Mouse (Mus musculus) heart, embryonic 11.5 days (tissue): ENCODE data around the gene Myo10. TPM values are rescaled to one million over a fixed set of nuclear protein-coding genes. Genes with fewer than 3 reads are reported as not detected.

Experiments
- ATAC-seq: fragments of 200-750 bp; cut with Nextera tagmentation; replicated peaks from 2 replicates; pipeline ENCODE4 v1.8.0; 2017; ENCODE audit warnings: moderate library complexity; ENCODE audit not compliant: insufficient number of reproducible peaks, low FRiP score, low TSS enrichment
- H3K27ac ChIP-seq: fragments of 300-500 bp; sonication (generic); 2 replicates; pipeline ENCODE4 v1.5.1; 2014; ENCODE audit warnings: mild to moderate bottlenecking, low read depth, low read length
- H3K27me3 ChIP-seq: fragments of 300-500 bp; sonication (generic); 2 replicates; pipeline ENCODE4 v1.6.1; 2014; ENCODE audit warnings: mild to moderate bottlenecking, low read length, mixed read lengths; ENCODE audit not compliant: control insufficient read depth, insufficient read depth
- H3K36me3 ChIP-seq: fragments of 300-500 bp; sonication (generic); 2 replicates; pipeline ENCODE4 v1.6.1; 2014; ENCODE audit warnings: mild to moderate bottlenecking, low read length, moderate library complexity, mixed read lengths; ENCODE audit not compliant: control insufficient read depth, insufficient read depth
- H3K4me1 ChIP-seq: fragments of 300-500 bp; sonication (generic); 2 replicates; pipeline ENCODE4 v1.6.1; 2014; ENCODE audit warnings: low read length; ENCODE audit not compliant: control insufficient read depth, insufficient read depth
- H3K4me2 ChIP-seq: fragments of 300-500 bp; sonication (generic); 2 replicates; pipeline ENCODE4 v1.6.1; 2014; ENCODE audit warnings: mild to moderate bottlenecking, moderate library complexity
- H3K4me3 ChIP-seq: fragments of 300-500 bp; sonication (generic); 2 replicates; pipeline ENCODE4 v1.5.1; 2014; ENCODE audit warnings: low read depth, low read length
- H3K9ac ChIP-seq: fragments of 300-500 bp; sonication (generic); 2 replicates; pipeline ENCODE4 v1.6.1; 2014; ENCODE audit warnings: mild to moderate bottlenecking, low read depth, low read length, moderate library complexity
- H3K9me3 ChIP-seq: fragments of 300-500 bp; sonication (generic); replicated peaks from 2 replicates; pipeline ENCODE4 v1.6.1; 2016; ENCODE audit warnings: low read length; ENCODE audit not compliant: control insufficient read depth
- WGBS: fragments of 180-500 bp; shearing (Covaris S2); extraction: QIAGEN DNeasy Blood & Tissue Kit; methylation state at CpG from one replicate; pipeline ENCODE4 v1.1.7; 2014; ENCODE audit not compliant: insufficient replicate concordance; 5-methylcytosine and 5-hydroxymethylcytosine counted together
- polyA plus RNA-seq: library from polyadenylated mRNA; unstranded; fragments of >200 nt; fragmentation: Nextera tagmentation; extraction: Ambion mirVana; gene quantifications from 2 replicates; pipeline ENCODE4 v1.2.1, GENCODE M21; 2014

Gene Myo10
- polyA plus RNA-seq, 1 experiment from 2014 or later: 15.4 TPM

DNA sequence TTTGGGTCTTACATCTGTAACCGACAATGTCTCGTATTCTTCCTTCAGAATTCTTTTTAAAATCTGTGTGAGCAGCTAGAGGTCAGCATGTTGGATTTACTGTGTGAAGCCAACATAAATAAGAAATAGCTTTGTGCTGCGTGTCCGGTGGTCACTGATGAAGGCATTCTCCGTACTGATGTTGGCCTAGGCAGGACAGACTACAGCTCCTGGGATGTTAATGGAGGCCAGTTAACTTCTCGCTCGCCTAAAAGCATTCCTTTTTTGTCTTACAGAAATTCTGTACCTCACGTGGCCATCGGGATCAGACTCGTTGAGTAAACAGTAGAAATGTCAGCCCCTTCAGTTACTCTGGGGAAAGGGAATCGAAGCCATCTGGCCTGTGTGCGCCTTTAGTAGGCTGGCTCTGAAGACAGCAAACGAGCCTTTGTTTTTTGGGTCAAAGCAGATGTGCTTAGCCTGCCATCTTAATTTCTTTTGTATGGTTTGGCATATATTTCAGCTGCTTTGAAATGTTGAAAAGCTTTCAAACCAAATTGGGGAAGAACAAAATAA lies 60.7 kb downstream of the Myo10 start:
- Histone ChIP-seq H3K4me3 (no peak overlapping the region), H3K27ac (no peak overlapping the region), H3K27me3 (peaks cover 8% of the 10 kb centered on the region), H3K9ac (no peak overlapping the region), H3K9me3 (no peaks in the 10 kb centered on the region), H3K4me2 (no peak overlapping the region), H3K4me1 (peaks cover 21% of the 10 kb centered on the region), H3K36me3 (no peaks in the 10 kb centered on the region)
- 71% methylated on average over 13 of the region's 13 CpGs for WGBS
- no peak for ATAC-seq

DNA sequence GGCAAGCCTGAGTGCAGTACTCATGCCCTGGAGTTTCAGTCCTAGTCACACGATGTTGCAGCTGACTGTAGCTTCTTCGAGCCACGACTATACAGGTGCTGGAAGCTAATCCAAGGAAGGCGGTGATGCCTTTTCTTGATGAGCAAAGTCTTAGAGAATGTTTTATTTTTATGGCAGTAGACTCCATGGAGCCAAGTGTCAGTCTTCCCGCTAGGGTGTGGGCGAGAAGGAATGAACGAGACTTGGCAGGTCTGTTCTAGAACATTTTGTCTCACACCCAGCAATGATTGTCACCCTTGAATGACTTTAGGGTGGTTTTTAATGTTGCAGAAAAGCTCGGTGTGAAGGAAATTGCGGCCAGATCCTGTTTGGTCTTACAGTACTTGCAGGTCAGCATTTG lies 62.9 kb downstream of the Myo10 start:
- H3K4me3 ChIP-seq: no peak overlapping the region
- no peaks in the 10 kb centered on the region for H3K36me3 ChIP-seq
- no peak overlapping the region for H3K27ac ChIP-seq
- H3K4me2 ChIP-seq: no peak overlapping the region
- H3K9ac ChIP-seq: no peak overlapping the region
- WGBS: 82% methylated on average over 9 of the region's 9 CpGs
- no peak for ATAC-seq
- no peaks in the 10 kb centered on the region for H3K9me3 ChIP-seq
- peaks cover 11% of the 10 kb centered on the region for H3K4me1 ChIP-seq
- H3K27me3 ChIP-seq: no peaks in the 10 kb centered on the region

DNA sequence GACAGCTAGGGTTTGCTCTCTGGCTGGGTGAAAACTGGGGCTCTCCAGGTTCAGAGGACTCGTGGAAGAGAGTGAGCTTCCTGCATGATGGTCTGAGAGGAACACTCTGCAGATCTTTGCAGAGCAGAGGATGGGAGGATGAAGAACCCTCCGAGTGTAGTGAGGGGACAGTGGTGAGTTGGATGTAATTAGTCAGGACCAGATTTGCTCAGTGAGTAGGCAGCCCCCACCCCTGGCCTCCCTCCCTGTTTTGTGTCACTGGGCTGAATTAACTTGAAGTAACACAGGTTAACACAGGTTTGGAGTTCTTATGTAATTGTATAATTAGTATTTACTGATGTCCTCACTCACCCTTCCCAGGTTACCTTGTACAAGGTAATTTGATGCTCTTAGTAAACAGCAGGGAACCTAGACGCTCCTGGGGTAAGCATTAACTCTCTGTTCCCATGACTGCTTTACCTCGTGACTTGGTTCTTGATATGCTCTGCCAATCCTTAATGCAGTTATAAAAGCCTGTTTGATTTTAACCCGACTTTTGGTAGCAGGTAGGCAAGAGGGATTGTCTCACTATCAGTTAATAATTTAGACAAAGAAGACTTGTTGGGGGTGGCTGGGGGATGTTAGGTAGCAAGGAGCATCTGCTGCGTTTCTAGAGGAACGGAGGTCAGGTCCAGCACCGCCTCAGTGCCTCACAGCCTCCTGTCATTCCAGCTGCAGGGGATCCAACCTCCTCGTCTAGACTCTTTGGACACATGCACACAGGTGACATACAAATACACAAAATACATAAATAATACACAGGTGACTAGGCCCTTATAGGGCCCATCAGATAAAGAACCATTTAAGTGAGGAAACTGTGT lies 66.3 kb downstream of the Myo10 start:
- Histone ChIP-seq H3K27me3 (peaks cover 4% of the 10 kb centered on the region; the same call in 1 of the 2 replicates), H3K9ac (no peak overlapping the region), H3K36me3 (no peaks in the 10 kb centered on the region), H3K4me1 (no peaks in the 10 kb centered on the region), H3K27ac (no peak overlapping the region), H3K9me3 (no peaks in the 10 kb centered on the region), H3K4me2 (no peak overlapping the region), H3K4me3 (no peak overlapping the region)
- WGBS: 65% methylated on average over 9 of the region's 9 CpGs
- ATAC-seq: no peak

DNA sequence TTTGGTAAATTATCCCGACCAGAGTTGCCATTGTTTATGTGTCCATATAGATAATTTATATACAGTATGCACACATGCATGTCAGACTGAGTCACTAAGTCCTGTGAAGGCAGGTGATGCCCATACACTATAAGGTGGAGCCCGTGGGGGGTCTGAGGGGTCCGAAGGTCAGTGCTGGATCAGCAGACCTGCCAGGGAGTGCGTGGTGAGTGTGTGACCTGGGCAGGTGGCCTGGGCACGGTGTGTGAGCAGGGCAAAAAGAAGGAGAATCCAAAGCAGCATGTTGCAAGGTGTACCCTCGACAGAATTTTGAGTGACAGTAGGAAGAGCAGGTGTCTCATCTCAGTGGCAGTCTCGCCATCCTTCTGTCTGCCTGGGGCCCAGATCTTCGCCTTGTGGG lies 67.2 kb downstream of the Myo10 start:
- 71% methylated on average over 8 of the region's 8 CpGs for WGBS
- ATAC-seq: no peak
- H3K4me2 ChIP-seq: no peak overlapping the region

DNA sequence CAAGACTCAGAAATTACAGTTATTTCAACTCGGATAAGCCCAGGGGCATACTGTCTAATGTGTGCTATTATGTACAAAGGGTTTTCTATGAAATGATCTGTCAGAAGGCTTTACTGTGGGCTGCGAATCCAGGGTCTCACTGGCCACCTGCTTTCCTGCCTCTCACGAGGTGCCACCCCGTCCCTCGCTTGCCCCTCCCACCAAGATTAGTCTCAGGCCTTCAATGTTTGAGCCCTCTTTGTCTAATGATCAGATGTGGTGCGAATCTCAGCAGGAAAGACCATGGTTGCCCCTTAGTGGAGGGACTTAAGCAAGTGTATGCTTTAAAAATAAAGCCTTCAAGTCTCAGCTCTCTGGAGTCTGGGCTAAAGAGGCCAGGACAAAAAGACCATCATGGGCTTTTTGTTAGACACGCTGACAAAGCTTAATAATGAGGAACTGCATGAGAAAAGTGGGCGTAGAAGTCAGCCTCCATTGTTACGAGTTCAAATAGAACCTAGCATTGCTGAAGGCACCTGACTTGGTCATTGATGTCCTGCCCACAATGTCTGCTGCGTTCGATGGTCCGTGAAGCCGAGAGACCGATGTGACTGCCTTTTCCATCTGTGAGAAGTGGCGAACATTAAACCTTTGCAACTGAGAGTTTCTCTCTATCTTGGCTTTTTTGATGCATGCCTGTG lies 67.9 kb downstream of the Myo10 start:
- Histone ChIP-seq H3K27ac (no peak overlapping the region), H3K9me3 (no peaks in the 10 kb centered on the region), H3K36me3 (no peaks in the 10 kb centered on the region), H3K27me3 (peaks cover 6% of the 10 kb centered on the region; the same call in 1 of the 2 replicates), H3K9ac (no peak overlapping the region), H3K4me2 (no peak overlapping the region), H3K4me3 (no peak overlapping the region), H3K4me1 (no peaks in the 10 kb centered on the region)
- no peak for ATAC-seq
- WGBS: 77% methylated on average over 15 of the region's 15 CpGs

More for the DNA sequence above, 67.2 kb downstream of the Myo10 start:
- H3K36me3 ChIP-seq: no peaks in the 10 kb centered on the region
- no peak overlapping the region for H3K27ac ChIP-seq
- H3K27me3 ChIP-seq: peaks cover 6% of the 10 kb centered on the region; the same call in 1 of the 2 replicates
- H3K9me3 ChIP-seq: no peaks in the 10 kb centered on the region
- H3K9ac ChIP-seq: no peak overlapping the region
- no peaks in the 10 kb centered on the region for H3K4me1 ChIP-seq
- no peak overlapping the region for H3K4me3 ChIP-seq

DNA sequence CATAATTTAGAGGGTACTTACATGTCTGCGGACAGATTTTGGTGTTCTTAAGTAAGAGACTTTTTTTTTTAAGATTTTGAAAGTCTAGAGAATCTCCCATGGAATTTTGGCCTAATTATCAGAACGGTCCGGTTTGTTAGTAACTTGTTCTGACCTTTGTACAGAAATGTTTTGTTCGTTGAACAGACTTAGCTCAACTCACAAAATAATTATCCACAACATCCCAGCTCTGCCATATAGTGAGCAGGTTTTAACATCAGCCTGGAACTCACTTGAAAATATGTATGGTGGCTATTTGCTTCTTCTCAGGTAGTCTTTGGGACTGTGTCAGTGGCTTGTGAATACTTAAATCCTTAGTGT lies 68.4 kb downstream of the Myo10 start:
- WGBS: 89% methylated on average over 4 of the region's 4 CpGs
- Histone ChIP-seq H3K9ac (no peak overlapping the region), H3K4me2 (no peak overlapping the region), H3K36me3 (no peaks in the 10 kb centered on the region), H3K27ac (no peak overlapping the region), H3K4me3 (no peak overlapping the region), H3K27me3 (peaks cover 6% of the 10 kb centered on the region; the same call in 1 of the 2 replicates), H3K9me3 (no peaks in the 10 kb centered on the region), H3K4me1 (no peaks in the 10 kb centered on the region)
- no peak for ATAC-seq

DNA sequence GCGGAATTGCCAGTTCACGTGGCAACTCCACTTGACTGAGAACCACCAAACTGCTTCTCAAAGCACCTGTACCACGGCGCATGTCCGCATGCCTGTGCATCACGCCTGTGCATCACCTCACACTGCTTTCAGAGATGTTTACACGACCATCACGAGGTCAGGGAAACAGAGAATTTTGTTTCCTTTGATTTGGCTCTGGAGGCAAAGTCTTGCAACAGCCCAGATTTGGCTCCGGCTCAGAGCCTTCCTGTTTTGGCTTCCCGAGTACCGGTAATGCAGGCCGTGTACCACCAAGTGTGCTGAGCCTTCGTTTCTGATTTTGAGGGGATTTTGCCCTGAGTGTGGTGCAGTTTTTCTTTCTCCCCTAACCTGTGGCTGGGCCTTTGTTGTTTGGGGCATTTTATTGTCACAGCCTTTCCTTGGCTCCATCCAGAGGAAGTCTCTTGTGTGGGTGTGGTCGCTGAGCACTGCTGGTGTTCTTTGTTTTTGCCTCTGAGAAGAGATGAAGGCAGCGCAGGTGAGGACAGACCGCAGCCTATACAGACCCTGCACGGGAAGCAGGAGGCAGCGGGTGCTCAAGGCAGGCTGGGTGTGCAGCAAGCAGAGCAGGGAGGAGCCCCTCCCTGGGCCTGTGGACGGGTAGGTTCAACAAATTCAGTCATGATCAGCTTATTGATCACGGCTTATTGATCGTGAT lies 70.1 kb downstream of the Myo10 start:
- Histone ChIP-seq H3K4me1 (no peaks in the 10 kb centered on the region), H3K27ac (no peak overlapping the region), H3K36me3 (no peaks in the 10 kb centered on the region), H3K4me3 (no peak overlapping the region), H3K4me2 (no peak overlapping the region), H3K9ac (no peak overlapping the region), H3K27me3 (peaks cover 6% of the 10 kb centered on the region; the same call in 1 of the 2 replicates), H3K9me3 (no peaks in the 10 kb centered on the region)
- 62% methylated on average over 21 of the region's 21 CpGs for WGBS
- no peak for ATAC-seq

DNA sequence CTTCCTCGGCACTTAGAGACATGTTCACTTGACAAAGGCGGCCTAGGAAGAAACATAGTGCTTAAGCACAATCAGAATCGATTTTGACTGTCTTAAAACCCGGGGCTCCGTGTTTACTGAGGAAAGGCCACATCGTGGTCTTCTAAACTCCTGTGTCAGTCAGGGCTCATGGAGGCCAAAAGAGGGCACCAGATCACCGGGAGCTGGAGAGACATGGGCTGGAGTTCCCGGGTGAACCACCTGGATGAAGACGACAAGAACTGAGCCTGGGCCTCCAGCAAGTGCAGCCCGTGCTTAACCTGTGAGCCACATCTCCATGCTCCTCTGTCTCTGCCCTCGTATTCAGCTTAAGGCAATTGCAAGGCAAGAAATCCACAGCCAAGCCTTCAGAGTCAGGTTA lies 71.4 kb downstream of the Myo10 start:
- Histone ChIP-seq H3K4me1 (no peaks in the 10 kb centered on the region), H3K36me3 (no peaks in the 10 kb centered on the region), H3K27ac (no peak overlapping the region), H3K9ac (no peak overlapping the region), H3K4me2 (no peak overlapping the region), H3K27me3 (peaks cover 6% of the 10 kb centered on the region; the same call in 1 of the 2 replicates), H3K4me3 (no peak overlapping the region), H3K9me3 (no peaks in the 10 kb centered on the region)
- no peak for ATAC-seq
- WGBS: 75% methylated on average over 11 of the region's 11 CpGs
